Mouse (Mus musculus): ENCODE data around the gene Sema4d. TPM values are rescaled to one million over a fixed set of nuclear protein-coding genes. Genes with fewer than 3 reads are reported as not detected.

Gene Sema4d
- total RNA-seq, 2 experiments from 2014 or later, result 69.0 to 83.6 TPM

DNA sequence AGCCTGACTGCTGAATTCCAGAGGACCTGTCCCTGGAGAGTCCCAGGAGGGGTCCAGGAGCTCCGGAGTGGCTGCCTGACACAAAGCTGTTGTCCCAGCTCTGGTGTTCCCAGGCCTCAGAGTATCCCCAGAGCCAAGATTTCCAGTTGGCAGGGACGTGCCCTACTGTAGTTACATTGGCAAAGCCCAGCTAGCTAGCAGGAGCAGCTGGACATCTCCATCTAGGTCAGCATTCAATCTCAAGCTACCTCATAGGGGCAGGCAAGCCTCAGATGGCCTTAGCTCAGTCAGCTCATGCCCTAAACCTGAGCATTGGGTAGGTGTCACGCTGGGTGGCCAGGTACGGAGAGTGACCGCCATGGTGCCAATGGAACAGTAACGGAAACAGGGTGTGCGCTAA lies 62.1 kb downstream of the Sema4d start:
- H3K27ac ChIP-seq, result no peak overlapping the region
- DNase-seq (ENCODE audit: extremely low spot score in 1 of 2, low spot score in 2 of 2), result no peak
- intact Hi-C loops (cut with DNase I), result loop anchor here (5.0 kb wide), 1 partner anchor 41 kb away; no protein-coding TSS in a partner anchor
- H3K4me3 ChIP-seq, result no peak overlapping the region
- no peak for TF ChIP-seq CTCF (IDR thresholded peaks at IDR 0.05)

DNA sequence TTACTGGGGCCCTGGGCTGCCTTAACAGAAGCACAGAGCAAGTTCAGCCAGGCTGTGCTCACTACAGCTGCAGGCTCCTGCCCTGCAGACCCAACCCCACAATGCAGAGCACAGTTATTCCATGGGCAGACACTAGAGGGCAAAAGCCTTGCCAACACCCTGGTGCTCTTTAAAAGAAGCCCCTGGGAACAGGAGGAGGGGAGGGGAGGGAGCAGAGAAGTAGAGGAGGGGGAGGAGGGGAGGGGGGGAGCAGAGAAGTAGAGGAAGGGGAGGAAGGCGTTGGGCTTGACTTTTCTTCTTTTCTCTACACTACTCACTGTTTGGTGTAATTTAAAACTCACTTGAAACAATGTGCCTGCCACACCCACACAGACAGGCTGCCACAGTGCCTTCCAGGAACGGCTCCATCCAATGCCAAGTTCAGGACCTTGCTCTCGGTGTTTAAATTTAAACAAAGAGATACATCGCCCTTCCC lies 63.6 kb downstream of the Sema4d start:
- intact Hi-C loops (cut with DNase I), result loop anchor here (5.0 kb wide), 1 partner anchor 42 kb away; no protein-coding TSS in a partner anchor
- Histone ChIP-seq H3K27ac (no peak overlapping the region), H3K4me3 (no peak overlapping the region)
- TF ChIP-seq CTCF (IDR thresholded peaks at IDR 0.05), result peak; percentile 44
- peak in 1 of 2 experiments; percentile 35 for DNase-seq (ENCODE audit: extremely low spot score in 1 of 2, low spot score in 2 of 2)

DNA sequence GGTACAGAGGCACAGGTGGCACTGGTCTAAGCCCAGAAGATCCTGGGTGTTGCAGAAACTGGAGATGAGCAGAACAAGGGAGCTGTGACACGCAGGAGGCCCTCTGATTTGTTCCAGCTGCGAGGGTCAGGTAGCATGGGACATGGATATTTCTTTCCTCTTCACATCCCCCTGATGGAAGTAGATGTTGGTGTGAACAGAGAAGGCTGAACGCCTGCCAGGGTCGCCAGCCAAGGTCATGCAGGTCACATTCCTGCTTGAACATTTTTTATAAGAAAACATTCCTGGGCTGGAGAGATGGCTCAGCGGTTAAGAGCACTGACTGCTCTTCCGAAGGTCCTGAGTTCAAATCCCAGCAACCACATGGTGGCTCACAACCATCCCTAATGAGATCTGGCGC lies 66.2 kb downstream of the Sema4d start:
- H3K4me3 ChIP-seq, result no peak overlapping the region
- no peak for TF ChIP-seq CTCF (IDR thresholded peaks at IDR 0.05)
- intact Hi-C loops (cut with DNase I), result no loop called here
- no peak overlapping the region for H3K27ac ChIP-seq
- DNase-seq (ENCODE audit: extremely low spot score in 1 of 2, low spot score in 2 of 2), result no peak

DNA sequence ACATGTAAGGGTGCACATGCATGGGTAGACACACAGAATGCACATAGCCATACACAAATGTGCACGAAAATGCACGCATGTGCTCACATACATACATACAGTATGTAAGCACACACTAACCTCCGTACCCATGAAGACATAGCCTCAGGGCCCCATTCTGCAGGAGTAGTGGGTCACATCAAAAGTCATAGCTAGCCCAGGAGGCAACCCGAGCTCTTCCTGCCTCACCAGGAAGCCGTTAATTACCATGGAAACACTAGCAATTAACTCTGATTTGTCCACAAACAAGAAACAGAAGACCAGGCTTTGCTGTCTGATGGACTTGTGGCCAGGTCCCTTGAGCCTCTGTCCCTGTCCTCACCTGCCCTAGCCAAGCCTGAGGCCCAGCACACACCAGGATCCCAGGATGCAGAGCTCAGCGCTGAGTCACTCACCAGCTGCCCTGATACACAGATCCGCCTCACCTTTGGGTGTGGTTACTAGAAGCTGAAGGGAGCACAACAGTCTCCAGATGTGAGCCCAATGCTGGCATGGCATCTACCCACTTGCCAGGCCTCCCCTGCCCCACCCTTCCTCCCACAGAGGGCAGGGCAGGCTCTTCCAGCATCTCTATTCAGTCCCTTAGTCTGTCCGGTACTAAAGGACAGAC lies 67.5 kb downstream of the Sema4d start:
- TF ChIP-seq CTCF (IDR thresholded peaks at IDR 0.05), result no peak
- H3K4me3 ChIP-seq, result no peak overlapping the region
- intact Hi-C loops (cut with DNase I), result no loop called here
- no peak overlapping the region for H3K27ac ChIP-seq
- no peak for DNase-seq (ENCODE audit: extremely low spot score in 1 of 2, low spot score in 2 of 2)

DNA sequence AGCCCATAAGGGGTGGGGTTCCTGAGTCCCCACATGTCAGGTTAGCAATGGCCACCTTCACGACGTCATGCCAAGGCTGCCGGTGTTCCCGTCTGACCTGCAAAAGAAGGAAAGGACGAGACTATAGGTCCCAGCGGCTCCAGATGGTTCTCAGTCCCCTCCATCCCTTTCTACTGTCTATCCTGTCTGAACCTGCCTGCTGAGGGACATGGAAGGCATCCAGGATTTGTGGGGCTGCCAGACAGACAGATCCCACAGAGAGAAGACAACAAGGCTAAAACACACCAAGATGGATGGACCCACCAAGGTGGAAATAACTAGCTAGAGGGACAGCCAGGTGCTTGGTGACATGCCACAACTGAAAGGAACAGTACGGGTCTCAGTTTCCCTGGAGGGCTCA lies 68.1 kb downstream of the Sema4d start:
- Histone ChIP-seq H3K4me3 (no peak overlapping the region), H3K27ac (no peak overlapping the region)
- intact Hi-C loops (cut with DNase I), result no loop called here
- no peak for DNase-seq (ENCODE audit: extremely low spot score in 1 of 2, low spot score in 2 of 2)
- TF ChIP-seq CTCF (IDR thresholded peaks at IDR 0.05), result no peak

DNA sequence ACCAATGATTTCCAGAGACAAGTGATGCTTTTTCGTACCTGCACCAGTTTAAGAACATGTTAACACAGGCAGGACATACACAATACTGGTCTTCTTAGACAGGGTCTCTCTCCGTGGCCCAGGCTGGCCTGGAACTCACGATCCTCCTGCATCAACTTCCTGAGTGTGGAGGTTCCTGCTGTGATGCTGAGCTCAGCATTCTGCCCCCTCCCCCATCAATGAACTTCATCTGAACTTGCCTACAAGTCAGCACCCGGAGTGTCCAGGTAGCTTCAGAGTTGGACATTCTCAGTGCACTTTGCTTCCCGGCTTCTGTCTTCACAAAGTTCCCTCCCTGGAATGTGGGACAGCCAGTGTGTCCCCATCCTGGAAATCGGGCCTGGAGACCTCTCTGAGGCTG lies 69.0 kb downstream of the Sema4d start:
- intact Hi-C loops (cut with DNase I), result no loop called here
- Histone ChIP-seq H3K4me3 (no peak overlapping the region), H3K27ac (no peak overlapping the region)
- DNase-seq (ENCODE audit: extremely low spot score in 1 of 2, low spot score in 2 of 2), result no peak
- TF ChIP-seq CTCF (IDR thresholded peaks at IDR 0.05), result no peak

DNA sequence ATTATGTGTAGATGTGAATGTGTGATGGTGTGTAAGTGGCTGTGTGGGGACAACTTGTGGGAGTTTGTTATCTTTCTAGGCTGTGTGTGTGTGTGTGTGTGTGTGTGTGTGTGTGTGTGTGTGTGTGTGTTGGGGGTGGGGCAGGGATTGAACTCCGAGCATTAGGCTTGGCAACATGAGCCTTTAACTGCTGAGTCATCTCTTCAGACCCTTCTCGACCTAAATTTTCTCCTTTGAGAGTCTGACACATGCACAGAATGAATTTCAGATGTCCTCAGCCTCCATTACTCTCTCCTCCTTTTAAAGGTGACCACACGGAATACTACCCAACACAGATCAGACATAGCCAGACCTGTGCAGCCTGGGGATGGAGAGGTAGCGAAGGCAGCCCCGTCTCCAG lies 70.4 kb downstream of the Sema4d start:
- DNase-seq (ENCODE audit: extremely low spot score in 1 of 2, low spot score in 2 of 2), result no peak
- TF ChIP-seq CTCF (IDR thresholded peaks at IDR 0.05), result no peak
- Histone ChIP-seq H3K4me3 (no peak overlapping the region), H3K27ac (no peak overlapping the region)
- intact Hi-C loops (cut with DNase I), result no loop called here

DNA sequence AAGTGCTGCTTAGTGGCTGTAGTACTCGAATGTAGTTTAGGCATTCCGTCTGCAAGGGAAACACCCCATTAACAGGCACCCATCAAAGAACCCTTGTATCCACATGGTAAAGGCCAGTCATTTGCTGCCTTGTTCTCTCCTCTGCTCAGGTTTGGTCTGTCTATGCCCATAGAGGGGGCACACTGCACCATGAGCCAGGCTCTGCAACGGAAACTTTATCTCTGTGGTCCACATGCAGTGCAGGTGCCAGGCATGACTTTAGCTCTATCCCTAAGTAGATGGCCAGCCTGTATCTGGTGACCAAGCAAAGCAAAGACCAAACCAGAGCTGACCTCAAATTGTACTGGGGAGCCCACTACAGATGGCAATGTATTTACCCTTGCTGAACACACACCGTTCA lies 73.0 kb downstream of the Sema4d start:
- intact Hi-C loops (cut with DNase I), result no loop called here
- no peak for DNase-seq (ENCODE audit: extremely low spot score in 1 of 2, low spot score in 2 of 2)

DNA sequence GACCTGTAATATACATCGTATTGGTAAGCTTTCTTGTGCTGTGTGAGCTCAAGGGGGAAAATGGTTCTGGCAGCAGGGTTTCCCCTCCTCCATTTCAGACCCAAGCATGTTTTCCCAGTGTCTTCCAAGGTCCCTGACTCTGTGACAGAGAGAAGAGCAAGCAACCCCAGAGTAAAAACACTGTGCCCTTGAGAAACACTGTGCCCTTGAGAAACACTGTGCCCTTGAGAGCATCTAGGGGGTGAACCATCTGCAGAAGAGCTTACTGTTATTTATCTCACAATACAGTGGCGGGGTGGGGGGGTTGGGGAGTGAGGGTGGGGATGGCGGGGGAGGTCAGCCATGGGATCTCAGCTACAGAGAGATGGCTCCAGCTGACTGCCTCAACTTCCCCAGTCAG lies 74.3 kb downstream of the Sema4d start:
- TF ChIP-seq CTCF (IDR thresholded peaks at IDR 0.05), result no peak
- H3K27ac ChIP-seq, result no peak overlapping the region
- intact Hi-C loops (cut with DNase I), result no loop called here
- no peak for DNase-seq (ENCODE audit: extremely low spot score in 1 of 2, low spot score in 2 of 2)
- no peak overlapping the region for H3K4me3 ChIP-seq

More for the DNA sequence above, 73.0 kb downstream of the Sema4d start:
- Histone ChIP-seq H3K4me3 (no peak overlapping the region), H3K27ac (no peak overlapping the region)
- TF ChIP-seq CTCF (IDR thresholded peaks at IDR 0.05), result no peak

DNA sequence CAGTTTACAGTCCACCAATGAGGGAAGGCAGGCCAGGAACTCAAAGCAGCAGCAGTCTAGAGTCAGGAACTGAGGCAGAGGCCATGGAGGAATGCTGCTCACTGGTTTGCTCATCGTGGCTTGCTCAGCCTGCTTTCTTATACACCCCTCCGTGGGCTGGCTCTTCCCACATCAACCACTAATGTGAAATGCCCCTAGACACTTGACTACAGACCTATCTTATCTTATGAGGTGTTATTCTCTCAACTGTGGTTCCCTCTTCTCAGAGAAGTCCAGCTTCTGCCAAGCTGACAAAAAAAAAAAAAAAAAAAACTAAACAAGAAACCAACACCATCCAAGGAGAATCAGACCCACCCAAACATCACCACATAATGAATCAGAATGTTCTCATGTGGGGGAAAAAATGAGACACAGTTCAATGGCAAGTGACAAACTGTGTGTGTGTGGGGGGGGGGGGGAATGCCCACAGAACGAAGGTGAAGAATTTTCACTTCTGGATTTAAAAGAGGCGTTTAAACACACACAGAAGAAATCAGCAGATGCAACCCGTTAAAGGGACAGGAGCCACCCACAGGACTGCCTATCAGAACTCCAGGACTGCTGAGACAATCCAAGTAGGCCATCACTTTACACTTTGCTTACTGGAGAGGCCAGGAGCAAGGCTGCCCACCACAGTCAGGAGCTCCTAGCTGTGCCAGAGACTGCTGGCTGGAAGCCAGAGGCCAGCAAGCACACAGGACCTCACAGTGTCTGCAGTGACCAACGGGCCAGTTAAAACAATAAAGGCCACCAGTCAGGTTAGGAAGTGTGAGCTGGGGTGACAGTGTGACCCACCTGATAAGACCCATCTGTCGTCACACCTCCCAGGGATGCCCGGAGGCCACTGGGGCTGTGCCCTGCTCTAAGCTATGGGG lies 76.9 kb downstream of the Sema4d start:
- Histone ChIP-seq H3K27ac (no peak overlapping the region), H3K4me3 (no peak overlapping the region)
- intact Hi-C loops (cut with DNase I), result no loop called here
- no peak for DNase-seq (ENCODE audit: extremely low spot score in 1 of 2, low spot score in 2 of 2)
- no peak for TF ChIP-seq CTCF (IDR thresholded peaks at IDR 0.05)

DNA sequence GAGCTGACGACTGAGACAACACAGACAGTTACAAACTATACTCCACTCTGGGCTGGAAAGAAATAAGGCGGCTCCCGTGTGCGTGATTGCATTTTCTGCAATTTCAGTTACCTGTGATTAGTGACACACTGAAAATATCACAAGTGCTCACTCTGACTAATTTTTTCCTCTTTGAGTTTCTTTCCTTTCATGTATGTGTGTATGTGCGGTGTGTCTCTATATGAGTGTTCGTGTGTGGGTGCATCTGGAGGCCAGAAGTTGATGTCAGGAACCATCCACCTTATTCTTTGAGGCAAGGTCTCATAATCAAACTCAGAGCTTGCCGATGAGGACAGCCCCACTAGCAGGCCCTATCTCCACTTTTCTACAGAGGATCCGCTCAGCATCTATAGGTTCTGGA lies 81.5 kb downstream of the Sema4d start:
- intact Hi-C loops (cut with DNase I), result no loop called here
- Histone ChIP-seq H3K27ac (no peak overlapping the region), H3K4me3 (no peak overlapping the region)
- DNase-seq (ENCODE audit: extremely low spot score in 1 of 2, low spot score in 2 of 2), result no peak
- TF ChIP-seq CTCF (IDR thresholded peaks at IDR 0.05), result no peak

DNA sequence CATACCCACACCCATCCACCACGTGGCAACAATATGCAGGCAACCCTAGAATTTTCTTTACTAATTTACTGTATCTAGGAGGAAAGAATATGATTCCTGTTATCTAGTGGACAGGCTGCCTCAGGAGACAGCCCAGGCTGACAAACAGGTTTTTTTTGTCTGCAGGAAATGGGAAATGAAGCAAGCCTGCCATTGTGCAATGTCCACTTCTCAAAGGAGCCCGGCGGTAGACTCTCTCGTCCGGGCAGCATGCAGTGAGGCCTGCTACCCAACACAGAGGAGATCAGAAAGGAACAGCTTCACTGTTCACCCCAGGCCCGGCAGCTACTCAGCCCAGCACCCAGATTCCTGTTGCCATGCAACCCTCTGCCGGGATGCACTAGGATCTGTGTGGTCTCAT lies 82.8 kb downstream of the Sema4d start:
- H3K4me3 ChIP-seq, result no peak overlapping the region
- intact Hi-C loops (cut with DNase I), result no loop called here
- no peak for TF ChIP-seq CTCF (IDR thresholded peaks at IDR 0.05)
- no peak for DNase-seq (ENCODE audit: extremely low spot score in 1 of 2, low spot score in 2 of 2)
- H3K27ac ChIP-seq, result no peak overlapping the region

All from left cerebral cortex, adult 2 months (tissue).